Mouse (Mus musculus): ENCODE measurements around the gene Tut7. TPM values are rescaled to one million over a fixed set of nuclear protein-coding genes. Genes with fewer than 3 reads are reported as not detected.

The Tut7 gene
- polyA plus RNA-seq, 1 experiment from 2014 or later: 33.5 TPM

GRCm38 (mm10) chr13:59762791-59763190, 60.2 kb downstream of the Tut7 start:
- Histone ChIP-seq H3K9me3 (replicated peaks; ENCODE audit: control insufficient read depth, low read length) (no peaks in the 10 kb centered on the region), H3K27ac (ENCODE audit: low read depth, low read length) (no peak overlapping the region), H3K4me2 (ENCODE audit: low read length) (no peak overlapping the region), H3K36me3 (ENCODE audit: control insufficient read depth, insufficient read depth, low read length) (peaks cover 45% of the 10 kb centered on the region), H3K4me1 (ENCODE audit: control insufficient read depth, insufficient read depth, low read length) (no peaks in the 10 kb centered on the region), H3K27me3 (replicated peaks; ENCODE audit: control insufficient read depth, insufficient read depth, low read length) (no peaks in the 10 kb centered on the region), H3K4me3 (ENCODE audit: low read depth, low read length) (no peak overlapping the region), H3K9ac (ENCODE audit: low read length) (no peak overlapping the region)
- DNase-seq (ENCODE audit: low spot score): no peak
- 93% methylated on average over 7 of the region's 7 CpGs for WGBS
- ATAC-seq: no peak

- H3K4me2 ChIP-seq (ENCODE audit: low read length): no peak overlapping the region
- no peak overlapping the region for H3K27ac ChIP-seq (ENCODE audit: low read depth, low read length)
- H3K9me3 ChIP-seq (replicated peaks; ENCODE audit: control insufficient read depth, low read length): no peaks in the 10 kb centered on the region
- H3K4me3 ChIP-seq (ENCODE audit: low read depth, low read length): no peak overlapping the region
- peaks cover 56% of the 10 kb centered on the region for H3K36me3 ChIP-seq (ENCODE audit: control insufficient read depth, insufficient read depth, low read length)
- ATAC-seq (no peak), DNase-seq (ENCODE audit: low spot score) (no peak)
- H3K4me1 ChIP-seq (ENCODE audit: control insufficient read depth, insufficient read depth, low read length): no peaks in the 10 kb centered on the region
- no peak overlapping the region for H3K9ac ChIP-seq (ENCODE audit: low read length)
- H3K27me3 ChIP-seq (replicated peaks; ENCODE audit: control insufficient read depth, insufficient read depth, low read length): no peaks in the 10 kb centered on the region
- 98% methylated on average over 7 of the region's 7 CpGs for WGBS
Measured at GRCm38 (mm10) chr13:59756906-59757305, 66.0 kb downstream of the Tut7 start.

DNA sequence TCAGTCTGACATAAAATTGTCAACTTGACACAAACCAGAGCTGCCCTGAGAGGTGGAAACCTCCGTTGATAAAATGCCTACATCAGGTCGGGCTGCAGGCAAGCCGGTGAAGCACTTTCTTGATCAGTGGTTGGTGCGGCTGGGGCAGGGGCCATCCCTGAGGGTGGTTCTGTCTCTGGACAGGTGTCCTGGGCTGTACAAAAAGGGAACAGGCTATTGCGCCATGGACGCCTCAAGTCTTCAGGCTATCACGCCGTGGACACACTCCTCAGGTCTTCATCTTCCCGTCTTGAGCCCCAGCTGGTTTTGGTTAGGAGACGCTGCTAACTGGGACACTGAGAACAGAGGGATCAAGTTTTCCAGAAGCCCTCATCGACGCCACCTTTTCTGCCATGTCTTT, 72.6 kb downstream of the Tut7 start:
- no peak overlapping the region for H3K9ac ChIP-seq (ENCODE audit: low read length)
- H3K4me1 ChIP-seq (ENCODE audit: control insufficient read depth, insufficient read depth, low read length): no peaks in the 10 kb centered on the region
- no peak overlapping the region for H3K27ac ChIP-seq (ENCODE audit: low read depth, low read length)
- DNase-seq (ENCODE audit: low spot score): no peak
- no peak overlapping the region for H3K4me2 ChIP-seq (ENCODE audit: low read length)
- WGBS: 86% methylated on average over 12 of the region's 12 CpGs
- no peaks in the 10 kb centered on the region for H3K27me3 ChIP-seq (replicated peaks; ENCODE audit: control insufficient read depth, insufficient read depth, low read length)
- H3K9me3 ChIP-seq (replicated peaks; ENCODE audit: control insufficient read depth, low read length): no peaks in the 10 kb centered on the region
- H3K36me3 ChIP-seq (ENCODE audit: control insufficient read depth, insufficient read depth, low read length): peaks cover 11% of the 10 kb centered on the region
- ATAC-seq: no peak
- H3K4me3 ChIP-seq (ENCODE audit: low read depth, low read length): no peak overlapping the region

DNA sequence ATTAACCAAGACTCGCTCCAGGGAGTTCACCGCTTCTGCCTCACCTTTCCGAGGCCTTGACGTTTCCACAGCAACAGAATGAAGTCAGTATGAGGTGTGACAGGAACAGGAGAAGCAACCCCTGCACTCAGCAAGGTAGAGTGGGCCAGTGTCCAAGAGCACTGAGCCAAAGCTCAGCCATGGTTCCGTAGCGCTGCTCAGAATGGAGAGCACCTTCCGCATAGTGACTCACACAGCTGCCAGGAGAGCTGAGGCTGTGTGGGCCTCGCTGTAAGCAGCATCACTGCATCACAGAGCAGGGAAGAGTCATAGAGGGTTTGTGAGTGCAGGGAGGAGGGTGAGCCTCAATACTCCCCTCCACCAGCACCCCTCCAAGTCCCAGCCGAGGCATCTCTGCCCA, 76.2 kb downstream of the Tut7 start, which contains the start of gene 1700014D04Rik:
Gene 1700014D04Rik (minus strand): TSS at position 42 of the 400 bp plus-strand sequence.
- H3K36me3 ChIP-seq (ENCODE audit: control insufficient read depth, insufficient read depth, low read length): no peaks in the 10 kb centered on the region
- no peak within 1 kb of the TSS for H3K4me3 ChIP-seq (ENCODE audit: low read depth, low read length)
- whole genome bisulfite sequencing: 79% methylated on average over 9 of the region's 9 CpGs
- DNase-seq (ENCODE audit: low spot score): no peak
- H3K27ac ChIP-seq (ENCODE audit: low read depth, low read length): no peak within 1 kb of the TSS
- H3K9me3 ChIP-seq (replicated peaks; ENCODE audit: control insufficient read depth, low read length): no peaks in the 10 kb centered on the region
- no peak for ATAC-seq
- H3K9ac ChIP-seq (ENCODE audit: low read length): no peak within 1 kb of the TSS
- H3K27me3 ChIP-seq (replicated peaks; ENCODE audit: control insufficient read depth, insufficient read depth, low read length): no peaks in the 10 kb centered on the region
- H3K4me1 ChIP-seq (ENCODE audit: control insufficient read depth, insufficient read depth, low read length): no peaks in the 10 kb centered on the region
- H3K4me2 ChIP-seq (ENCODE audit: low read length): no peak within 1 kb of the TSS

GRCm38 (mm10) chr13:59746164-59746563, 76.8 kb downstream of the Tut7 start:
- no peaks in the 10 kb centered on the region for H3K36me3 ChIP-seq (ENCODE audit: control insufficient read depth, insufficient read depth, low read length)
- WGBS: 72% methylated on average over 6 of the region's 6 CpGs
- no peak overlapping the region for H3K4me3 ChIP-seq (ENCODE audit: low read depth, low read length)
- H3K4me2 ChIP-seq (ENCODE audit: low read length): no peak overlapping the region
- no peak overlapping the region for H3K9ac ChIP-seq (ENCODE audit: low read length)
- no peak overlapping the region for H3K27ac ChIP-seq (ENCODE audit: low read depth, low read length)
- no peaks in the 10 kb centered on the region for H3K4me1 ChIP-seq (ENCODE audit: control insufficient read depth, insufficient read depth, low read length)
- no peaks in the 10 kb centered on the region for H3K9me3 ChIP-seq (replicated peaks; ENCODE audit: control insufficient read depth, low read length)
- no peak for DNase-seq (ENCODE audit: low spot score)
- no peaks in the 10 kb centered on the region for H3K27me3 ChIP-seq (replicated peaks; ENCODE audit: control insufficient read depth, insufficient read depth, low read length)
- no peak for ATAC-seq

- H3K4me2 ChIP-seq (ENCODE audit: low read length): no peak overlapping the region
- ATAC-seq (no peak), DNase-seq (ENCODE audit: low spot score) (no peak)
- H3K4me1 ChIP-seq (ENCODE audit: control insufficient read depth, insufficient read depth, low read length): no peaks in the 10 kb centered on the region
- no peaks in the 10 kb centered on the region for H3K9me3 ChIP-seq (replicated peaks; ENCODE audit: control insufficient read depth, low read length)
- H3K27me3 ChIP-seq (replicated peaks; ENCODE audit: control insufficient read depth, insufficient read depth, low read length): no peaks in the 10 kb centered on the region
- 87% methylated on average over 6 of the region's 6 CpGs for WGBS
- no peaks in the 10 kb centered on the region for H3K36me3 ChIP-seq (ENCODE audit: control insufficient read depth, insufficient read depth, low read length)
- H3K9ac ChIP-seq (ENCODE audit: low read length): no peak overlapping the region
- no peak overlapping the region for H3K27ac ChIP-seq (ENCODE audit: low read depth, low read length)
- no peak overlapping the region for H3K4me3 ChIP-seq (ENCODE audit: low read depth, low read length)
Measured at GRCm38 (mm10) chr13:59745462-59745861, 77.5 kb downstream of the Tut7 start.

DNA sequence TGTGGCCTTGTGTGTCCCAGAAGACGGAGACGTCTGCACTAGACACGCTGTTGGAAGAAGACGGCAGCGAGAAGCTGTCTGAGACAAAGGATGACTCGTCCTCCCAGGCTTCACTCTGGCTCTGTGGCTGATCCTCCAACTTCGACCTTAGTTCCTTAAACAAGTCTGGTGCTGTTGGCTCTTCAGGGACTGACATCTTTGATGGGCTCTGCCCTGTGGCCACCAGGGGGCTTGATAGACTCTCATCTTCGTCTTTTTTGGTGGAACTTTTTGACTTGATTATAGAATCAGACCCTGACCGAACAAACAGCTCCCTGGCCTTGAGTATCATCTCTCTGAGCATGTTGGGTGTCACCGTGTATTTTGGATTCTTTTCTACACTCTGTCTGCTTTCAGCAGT, 81.2 kb downstream of the Tut7 start:
- H3K9me3 ChIP-seq (replicated peaks; ENCODE audit: control insufficient read depth, low read length): no peaks in the 10 kb centered on the region
- H3K4me1 ChIP-seq (ENCODE audit: control insufficient read depth, insufficient read depth, low read length): no peaks in the 10 kb centered on the region
- H3K27me3 ChIP-seq (replicated peaks; ENCODE audit: control insufficient read depth, insufficient read depth, low read length): no peaks in the 10 kb centered on the region
- WGBS: 84% methylated on average over 10 of the region's 10 CpGs
- ATAC-seq (no peak), DNase-seq (ENCODE audit: low spot score) (no peak)
- H3K9ac ChIP-seq (ENCODE audit: low read length): no peak overlapping the region
- H3K4me3 ChIP-seq (ENCODE audit: low read depth, low read length): no peak overlapping the region
- no peak overlapping the region for H3K4me2 ChIP-seq (ENCODE audit: low read length)
- no peak overlapping the region for H3K27ac ChIP-seq (ENCODE audit: low read depth, low read length)
- no peaks in the 10 kb centered on the region for H3K36me3 ChIP-seq (ENCODE audit: control insufficient read depth, insufficient read depth, low read length)

DNA sequence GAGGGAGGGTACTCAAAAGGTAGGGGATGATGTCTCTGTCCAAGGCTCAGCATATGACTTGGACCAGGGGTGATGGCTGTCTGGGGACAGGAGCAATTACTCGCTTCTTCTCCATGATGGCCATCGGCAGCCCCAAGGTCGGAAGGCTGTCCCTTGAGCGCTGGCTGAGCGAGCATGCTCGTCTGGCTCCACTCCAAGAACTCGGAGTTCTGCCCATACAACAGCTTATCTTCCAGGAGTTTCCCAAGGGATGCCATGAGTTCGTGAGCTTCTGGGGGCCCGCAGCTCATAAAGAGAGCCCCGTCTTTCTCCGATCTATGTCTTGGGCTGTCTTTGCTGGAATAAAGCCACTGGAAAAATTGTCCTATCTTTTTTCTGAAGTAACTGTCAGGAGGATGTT, 81.9 kb downstream of the Tut7 start:
- no peaks in the 10 kb centered on the region for H3K9me3 ChIP-seq (replicated peaks; ENCODE audit: control insufficient read depth, low read length)
- DNase-seq (ENCODE audit: low spot score) (no peak), ATAC-seq (no peak)
- no peak overlapping the region for H3K4me3 ChIP-seq (ENCODE audit: low read depth, low read length)
- H3K27ac ChIP-seq (ENCODE audit: low read depth, low read length): no peak overlapping the region
- no peak overlapping the region for H3K4me2 ChIP-seq (ENCODE audit: low read length)
- H3K36me3 ChIP-seq (ENCODE audit: control insufficient read depth, insufficient read depth, low read length): no peaks in the 10 kb centered on the region
- H3K4me1 ChIP-seq (ENCODE audit: control insufficient read depth, insufficient read depth, low read length): no peaks in the 10 kb centered on the region
- WGBS: 88% methylated on average over 11 of the region's 11 CpGs
- H3K9ac ChIP-seq (ENCODE audit: low read length): no peak overlapping the region
- H3K27me3 ChIP-seq (replicated peaks; ENCODE audit: control insufficient read depth, insufficient read depth, low read length): no peaks in the 10 kb centered on the region

- WGBS: 90% methylated on average over 4 of the region's 4 CpGs
- DNase-seq (ENCODE audit: low spot score) (no peak), ATAC-seq (no peak)
- Histone ChIP-seq H3K9ac (ENCODE audit: low read length) (no peak overlapping the region), H3K36me3 (ENCODE audit: control insufficient read depth, insufficient read depth, low read length) (no peaks in the 10 kb centered on the region), H3K27me3 (replicated peaks; ENCODE audit: control insufficient read depth, insufficient read depth, low read length) (no peaks in the 10 kb centered on the region), H3K4me2 (ENCODE audit: low read length) (no peak overlapping the region), H3K27ac (ENCODE audit: low read depth, low read length) (no peak overlapping the region), H3K4me3 (ENCODE audit: low read depth, low read length) (no peak overlapping the region), H3K9me3 (replicated peaks; ENCODE audit: control insufficient read depth, low read length) (no peaks in the 10 kb centered on the region), H3K4me1 (ENCODE audit: control insufficient read depth, insufficient read depth, low read length) (no peaks in the 10 kb centered on the region)
Measured at GRCm38 (mm10) chr13:59739397-59739796, 83.5 kb downstream of the Tut7 start.

All from forebrain, embryonic 14.5 days (tissue).